Mouse (Mus musculus) monocyte, adult 2 months (primary cell): ENCODE measurements around the gene Dnajb8.

ENCODE experiments used
- DNase-seq, 2 experiments: peaks; one replicate each; pipeline ENCODE4 v3.0.0; 2022; ENCODE audit warnings: low spot score in 2 of 2, low read depth in 1 of 2

The Dnajb8 gene

GRCm38 (mm10) chr6:88227537-88227936 is 5.5 kb downstream of the Dnajb8 start:
- no peak for DNase-seq

DNA sequence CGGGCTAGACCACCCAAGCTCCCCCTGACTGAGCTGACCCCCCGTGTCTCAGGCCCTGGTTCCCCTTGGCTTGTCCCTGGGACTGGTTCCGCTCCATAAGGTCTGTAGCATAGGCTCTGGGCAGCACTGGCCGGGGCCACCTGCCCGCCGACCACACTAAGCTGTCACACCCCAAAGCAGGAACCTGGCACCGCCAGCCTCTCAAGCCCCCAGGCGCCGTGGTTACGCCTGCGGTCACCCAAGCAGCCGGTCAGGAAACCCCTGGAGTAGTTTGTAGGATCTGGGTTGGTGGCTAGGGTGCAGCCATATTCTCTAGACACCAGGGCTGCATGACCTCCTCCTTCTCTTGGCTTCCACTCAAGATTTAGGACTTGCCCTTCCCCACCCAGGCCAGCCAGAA is 7.2 kb downstream of the Dnajb8 start:
- DNase-seq, result no peak

DNA sequence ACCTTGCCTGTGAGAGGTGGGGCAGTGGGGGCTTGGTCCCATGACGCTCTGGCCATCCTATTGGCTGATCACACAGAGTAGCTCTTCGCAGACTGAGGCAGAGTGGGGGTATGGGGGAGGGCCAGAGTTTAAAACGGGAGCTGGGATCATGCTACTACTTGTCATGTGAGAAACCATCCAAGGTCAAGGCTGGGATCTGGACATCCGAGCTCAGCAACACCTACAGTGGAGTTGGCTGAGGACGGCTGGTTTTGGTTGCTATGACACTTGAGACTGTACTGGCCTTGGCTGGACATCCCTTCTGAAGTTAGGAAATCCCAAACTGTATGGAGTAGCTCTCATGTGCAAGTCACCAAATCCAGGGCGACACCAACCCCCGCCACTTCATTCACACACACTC is 9.8 kb downstream of the Dnajb8 start:
- DNase-seq, result no peak

DNA sequence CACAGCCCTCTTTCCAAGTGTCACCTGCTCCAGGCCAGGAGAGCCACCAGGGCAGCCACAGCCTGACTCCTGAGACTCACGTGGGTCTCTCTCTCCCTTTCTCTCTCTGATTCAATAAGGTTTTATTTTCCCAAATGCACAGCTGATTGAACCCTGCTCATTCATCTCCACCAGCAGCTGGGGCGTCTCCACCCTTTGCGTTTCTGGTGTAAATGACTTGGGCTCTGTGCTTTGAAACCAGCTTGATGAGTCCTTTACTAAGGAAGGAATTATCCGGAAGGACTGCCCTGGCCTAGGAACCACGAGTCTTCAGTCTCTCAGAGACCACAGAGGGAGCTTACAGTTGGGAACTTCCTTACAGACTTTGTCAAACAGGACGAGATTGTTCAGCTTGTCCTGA is 10.2 kb downstream of the Dnajb8 start:
- DNase-seq, result no peak

DNA sequence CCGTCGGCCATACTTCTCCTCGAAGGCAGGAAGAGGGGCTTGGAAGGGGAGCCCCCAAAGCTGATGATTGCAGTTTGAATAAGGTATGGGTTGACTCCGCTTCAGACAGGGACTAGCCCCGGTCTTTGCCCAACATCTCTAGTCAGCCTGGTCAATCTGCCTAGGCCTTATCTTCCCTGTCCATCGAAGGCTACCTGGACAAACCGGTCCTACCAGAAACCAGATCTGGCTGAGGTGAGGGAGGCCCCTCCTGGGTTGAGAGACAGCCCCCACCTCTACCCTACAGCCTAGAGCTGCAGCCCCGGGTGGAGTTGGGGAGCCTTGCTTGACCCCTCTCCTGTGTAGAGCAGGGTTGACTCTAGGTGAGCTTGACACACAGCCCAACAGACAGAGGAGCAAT is 11.9 kb downstream of the Dnajb8 start:
- DNase-seq, result no peak

DNA sequence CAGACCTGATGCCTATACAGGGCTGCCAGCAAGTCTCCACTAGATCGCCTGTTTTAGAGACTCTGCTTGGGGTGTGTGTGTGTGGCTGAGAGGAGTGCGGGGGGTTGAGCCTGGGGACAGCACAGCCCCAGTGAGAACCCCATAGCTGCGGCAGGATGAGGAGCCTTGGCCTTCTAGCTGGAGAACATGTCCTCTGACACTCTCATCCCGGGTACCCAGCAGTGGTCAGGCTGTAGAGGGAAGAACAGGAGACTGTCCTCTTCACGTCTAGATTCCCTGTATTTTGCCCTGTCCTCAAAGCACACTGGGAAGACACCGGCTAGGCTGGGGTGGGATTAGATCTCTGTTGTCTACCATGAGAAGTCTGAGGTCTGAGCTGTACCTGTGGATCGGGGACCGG is 13.4 kb downstream of the Dnajb8 start:
- DNase-seq, result no peak

- DNase-seq, result no peak
Measured at GRCm38 (mm10) chr6:88235983-88236382, 13.9 kb downstream of the Dnajb8 start.

- no peak for DNase-seq
Measured at GRCm38 (mm10) chr6:88236513-88236912, 14.4 kb downstream of the Dnajb8 start.

- no peak for DNase-seq
Measured at GRCm38 (mm10) chr6:88242604-88243003, 20.5 kb downstream of the Dnajb8 start.

DNA sequence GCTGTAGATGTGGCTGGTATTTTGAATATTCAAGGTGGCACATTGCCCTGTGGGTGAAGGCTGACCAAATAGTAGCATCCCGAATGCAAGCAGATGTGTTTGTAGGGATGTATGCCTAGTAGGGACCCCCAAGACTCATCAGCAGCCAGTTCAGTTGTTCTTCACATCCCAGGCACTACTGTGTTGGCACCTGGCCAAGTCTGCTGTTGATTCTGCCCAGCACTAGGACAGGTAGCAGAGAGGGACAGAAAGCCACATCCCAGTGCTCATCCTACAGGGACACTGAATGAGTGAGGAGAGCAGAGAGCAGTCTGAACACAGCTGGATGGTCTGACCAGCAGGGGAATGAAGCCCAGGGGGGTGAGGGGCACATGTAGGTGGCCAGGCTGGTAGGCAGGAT is 27.2 kb downstream of the Dnajb8 start:
- DNase-seq, result no peak

GRCm38 (mm10) chr6:88251396-88251795 is 29.3 kb downstream of the Dnajb8 start:
- DNase-seq, result no peak

DNA sequence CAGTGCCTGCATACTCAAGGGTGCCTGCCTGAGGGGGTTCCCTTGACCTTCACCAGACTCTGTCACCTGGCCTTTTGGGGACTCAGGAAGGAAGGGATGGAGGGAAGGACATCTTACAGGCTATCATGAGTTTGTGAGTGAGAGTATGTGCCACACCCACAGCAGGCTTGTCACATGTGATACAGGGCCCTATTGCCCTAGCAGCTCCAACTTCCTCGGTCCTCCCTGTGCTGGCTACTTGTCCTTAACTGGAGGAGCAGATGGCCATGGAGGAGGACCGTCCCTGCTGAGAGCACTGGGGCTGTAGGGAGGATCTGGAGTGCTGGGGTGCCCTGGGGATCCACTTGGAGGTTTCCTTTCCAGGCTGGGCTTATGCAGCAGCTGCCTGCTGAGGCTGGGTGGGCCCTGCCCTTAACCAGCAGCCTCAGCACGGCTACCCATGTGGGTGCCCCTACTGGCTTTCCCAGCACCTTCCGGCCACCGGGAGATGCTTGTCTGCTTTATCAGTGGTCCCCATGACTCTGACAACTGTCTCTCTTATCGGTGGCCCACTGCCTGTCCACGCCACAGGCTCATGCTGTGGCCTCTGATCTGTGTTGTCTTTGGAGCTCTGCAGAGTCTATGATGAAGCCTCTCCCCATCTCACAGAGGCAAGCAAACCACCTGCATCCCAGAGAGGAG is 29.9 kb downstream of the Dnajb8 start:
- DNase-seq, result no peak

DNA sequence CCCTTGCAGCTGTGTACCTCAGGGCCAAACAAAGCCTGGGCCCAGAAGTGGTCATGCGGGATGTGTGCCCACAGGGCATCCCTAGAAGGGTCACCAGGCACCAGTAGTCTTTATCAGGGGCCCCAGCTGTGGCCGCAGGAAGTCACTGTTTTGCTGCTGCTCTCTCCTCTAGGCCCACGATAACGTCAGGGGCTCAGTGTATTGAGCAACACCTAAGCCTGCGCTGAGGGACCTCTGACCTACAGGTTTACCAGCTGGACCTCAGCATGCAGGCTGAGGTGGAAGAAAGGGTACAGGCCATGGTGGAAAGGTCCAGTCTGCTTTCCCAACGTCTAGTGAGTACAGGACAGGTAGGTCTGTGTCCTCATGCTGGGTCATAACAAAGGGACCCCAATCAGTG is 32.0 kb downstream of the Dnajb8 start:
- DNase-seq, result no peak

DNA sequence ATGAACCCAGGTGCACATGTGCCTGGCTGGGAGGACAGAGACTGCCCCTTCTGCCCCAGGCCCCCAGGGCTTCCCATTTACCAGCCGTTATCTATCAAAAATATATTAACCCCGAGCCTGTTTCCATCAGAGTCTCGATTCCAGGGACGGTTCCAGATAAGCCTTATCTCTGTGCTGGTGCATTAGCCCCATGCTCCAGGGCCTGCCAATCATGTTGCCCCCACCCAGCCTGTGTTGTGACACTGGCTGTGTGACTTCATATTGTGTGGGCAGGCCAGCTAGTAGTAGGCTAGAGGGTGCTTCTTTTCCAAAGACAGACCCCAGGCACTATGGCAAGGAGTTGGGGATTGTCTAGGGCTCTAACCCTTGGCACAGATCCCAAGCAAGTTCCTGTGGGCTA is 33.4 kb downstream of the Dnajb8 start:
- no peak for DNase-seq

DNA sequence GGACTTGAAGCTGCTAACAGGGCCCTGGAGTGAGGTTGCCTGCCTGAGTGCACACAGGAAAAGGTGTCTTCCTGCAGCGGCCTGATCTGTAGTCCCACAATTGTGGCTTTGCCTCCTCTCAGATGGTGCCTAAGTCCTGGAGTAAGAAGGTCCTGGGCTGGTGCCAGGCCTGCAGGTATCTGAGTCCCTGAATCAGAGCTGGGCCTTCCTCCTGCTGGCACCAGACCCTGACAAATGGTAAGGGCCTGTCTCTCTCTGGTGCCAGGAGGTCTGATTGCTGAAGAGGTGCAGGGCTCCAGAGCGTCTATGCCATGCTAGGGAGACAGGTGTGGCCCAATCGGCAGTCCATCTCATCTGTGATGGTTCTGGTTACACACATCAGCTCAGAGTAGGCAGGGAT is 37.6 kb downstream of the Dnajb8 start:
- no peak for DNase-seq

- no peak for DNase-seq
Measured at GRCm38 (mm10) chr6:88260645-88261044, 38.6 kb downstream of the Dnajb8 start.

- no peak for DNase-seq
Measured at GRCm38 (mm10) chr6:88262160-88262559, 40.1 kb downstream of the Dnajb8 start.

DNA sequence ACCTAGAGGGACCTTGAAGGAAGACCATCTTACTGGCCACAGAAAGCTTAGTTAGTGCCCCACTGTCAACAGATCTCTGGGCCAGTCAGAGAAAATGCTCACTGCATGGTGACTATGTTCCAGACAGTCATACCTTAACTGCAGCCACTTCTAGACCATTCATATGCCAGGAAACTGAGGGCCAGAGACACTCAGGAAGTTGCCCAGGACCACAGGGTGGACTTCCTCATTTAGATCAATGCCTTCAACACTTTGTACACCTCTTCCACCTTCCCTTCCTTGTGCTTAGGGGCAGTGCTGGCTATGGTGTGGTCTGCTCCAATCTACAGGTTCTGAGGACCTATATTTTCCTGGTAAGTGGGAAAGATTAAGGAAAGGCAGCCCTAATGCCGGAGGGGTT is 43.3 kb downstream of the Dnajb8 start:
- DNase-seq, result no peak

GRCm38 (mm10) chr6:88266055-88266454 is 44.0 kb downstream of the Dnajb8 start:
- no peak for DNase-seq

GRCm38 (mm10) chr6:88267068-88267467 is 45.0 kb downstream of the Dnajb8 start:
- DNase-seq, result no peak

GRCm38 (mm10) chr6:88267970-88268369 is 45.9 kb downstream of the Dnajb8 start:
- DNase-seq, result no peak

- no peak for DNase-seq
Measured at GRCm38 (mm10) chr6:88274623-88275022, 52.6 kb downstream of the Dnajb8 start.

GRCm38 (mm10) chr6:88276221-88276620 is 54.2 kb downstream of the Dnajb8 start:
- DNase-seq, result no peak

DNA sequence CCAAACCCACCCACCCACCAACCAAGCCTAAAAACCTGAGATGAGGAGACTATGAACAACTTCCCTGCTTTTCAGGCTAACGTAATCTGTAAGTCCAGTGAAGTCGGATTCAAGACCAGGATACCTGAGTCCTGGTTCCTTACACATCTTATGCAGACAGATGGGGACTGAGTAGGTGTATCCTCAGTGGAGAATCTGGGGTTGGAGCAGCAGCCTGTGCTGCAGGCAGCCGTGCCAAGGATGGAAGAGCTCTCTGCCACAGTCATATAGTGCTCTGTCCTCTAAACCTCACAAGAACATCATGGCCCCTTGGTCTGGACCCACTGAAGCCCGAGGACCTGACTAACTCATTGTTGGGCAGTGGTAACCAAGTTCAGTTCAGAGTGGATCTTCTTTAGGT is 55.2 kb downstream of the Dnajb8 start:
- no peak for DNase-seq
